8 mouse cellular contexts compared by ENCODE assay signal in genomic region chr6:48537105-48537954, GRCm38 (mm10). TPM values are rescaled to one million over a fixed set of nuclear protein-coding genes. Genes with fewer than 3 reads are reported as not detected.
DNase-seq lines count a peak whose midpoint lies in the region; ATAC-seq and TF ChIP-seq lines count a peak whose summit lies in the region.

Gene Atp6v0e2 (plus strand): TSS chr6:48537615.

- no peaks in the 10 kb centered on the region for H3K79me3 ChIP-seq in C2C12 (ENCODE audit: low read depth)

- no peak within 1 kb of the TSS for H3K4me3 ChIP-seq in C2C12 (ENCODE audit: insufficient read depth, poor library complexity, severe bottlenecking)
- peak within 1 kb of the TSS; percentile 81 for H3K4me3 ChIP-seq in forebrain, embryonic 15.5 days
- peak within 1 kb of the TSS; percentile 35 for H3K4me3 ChIP-seq in heart, postnatal 0 days (ENCODE audit: low read depth, low read length)
- H3K4me3 ChIP-seq in liver, adult 2 months (ENCODE audit: insufficient read depth, low read depth, low read length), result peak within 1 kb of the TSS; percentile 45; the same call in 1 of the 2 replicates
- H3K4me3 ChIP-seq in neural tube, embryonic 12.5 days, result peak within 1 kb of the TSS; percentile 58

- no peaks in the 10 kb centered on the region for H3K79me2 ChIP-seq in C2C12 (ENCODE audit: control insufficient read depth, insufficient read depth)
- H3K79me2 ChIP-seq in liver, adult 2 months (ENCODE audit: control insufficient read depth, insufficient read depth, low read length), result no peaks in the 10 kb centered on the region

- H3K4me2 ChIP-seq in forebrain, embryonic 15.5 days (replicated peaks), result peak within 1 kb of the TSS; percentile 88
- peak within 1 kb of the TSS; percentile 56 for H3K4me2 ChIP-seq in heart, postnatal 0 days (ENCODE audit: low read depth, low read length)
- H3K4me2 ChIP-seq in neural tube, embryonic 12.5 days (replicated peaks), result peak within 1 kb of the TSS; percentile 90

- peak; percentile 73 for DNase-seq in heart, postnatal 0 days (ENCODE audit: low spot score)
- DNase-seq in kidney, postnatal 25 days, result peak; percentile 86 to 94
- peak; percentile 26 for DNase-seq in liver, adult 2 months (ENCODE audit: extremely low read depth, low read depth, low spot score)
- peak; percentile 73 for DNase-seq in thymus, postnatal 4 days

- H3K36me3 ChIP-seq in C2C12 (ENCODE audit: control insufficient read depth, insufficient read depth), result peaks cover 7% of the 10 kb centered on the region
- peaks cover 17% of the 10 kb centered on the region for H3K36me3 ChIP-seq in forebrain, embryonic 15.5 days
- H3K36me3 ChIP-seq in heart, postnatal 0 days (replicated peaks; ENCODE audit: control insufficient read depth, insufficient read depth, low read length), result 0 out of 2 replicates have a peak, but pooled peaks cover under 1% of the 10 kb centered on the region
- no peaks in the 10 kb centered on the region for H3K36me3 ChIP-seq in liver, adult 2 months (ENCODE audit: control insufficient read depth, insufficient read depth, low read length)
- peaks cover 10% of the 10 kb centered on the region; the same call in 1 of the 2 replicates for H3K36me3 ChIP-seq in neural tube, embryonic 12.5 days

- H3K9me3 ChIP-seq in forebrain, embryonic 15.5 days, result no peaks in the 10 kb centered on the region
- H3K9me3 ChIP-seq in heart, postnatal 0 days (replicated peaks; ENCODE audit: control insufficient read depth, low read length), result no peaks in the 10 kb centered on the region
- no peaks in the 10 kb centered on the region for H3K9me3 ChIP-seq in neural tube, embryonic 12.5 days

- TF ChIP-seq CTCF in C2C12 (IDR thresholded peaks at IDR 0.05; ENCODE audit: control insufficient read depth, insufficient read depth, insufficient read length), result no peak
- TF ChIP-seq CTCF in heart, postnatal 0 days (IDR thresholded peaks at IDR 0.05; ENCODE audit: low read depth), result no peak
- no peak for TF ChIP-seq CTCF in liver, adult 2 months (IDR thresholded peaks at IDR 0.05; ENCODE audit: low read depth, low read length)

- TF ChIP-seq EP300 in heart, postnatal 0 days (IDR thresholded peaks at IDR 0.05; ENCODE audit: low read depth), result no peak

- peaks cover 26% of the 10 kb centered on the region for H3K4me1 ChIP-seq in forebrain, embryonic 15.5 days
- peaks cover 6% of the 10 kb centered on the region; the same call in 1 of the 2 replicates for H3K4me1 ChIP-seq in heart, postnatal 0 days (ENCODE audit: control insufficient read depth, insufficient read depth)
- peaks cover 11% of the 10 kb centered on the region for H3K4me1 ChIP-seq in liver, adult 2 months (ENCODE audit: control insufficient read depth, insufficient read depth, low read length)
- peaks cover 26% of the 10 kb centered on the region for H3K4me1 ChIP-seq in neural tube, embryonic 12.5 days

- ATAC-seq in cerebellum, adult (ENCODE audit: insufficient number of reproducible peaks, low FRiP score, low TSS enrichment), result peak; percentile 92
- ATAC-seq in forebrain, embryonic 15.5 days (replicated peaks), result peak; percentile 97
- ATAC-seq in heart, postnatal 0 days (ENCODE audit: insufficient read depth, low read depth), result peak; percentile 76
- peak; percentile 94 for ATAC-seq in neural tube, embryonic 12.5 days (ENCODE audit: low FRiP score, low read depth)

- H3ac ChIP-seq in C2C12 (ENCODE audit: control insufficient read depth, insufficient read length, low read depth), result peak within 1 kb of the TSS; percentile 83

- peak within 1 kb of the TSS; percentile 97 for H3K9ac ChIP-seq in forebrain, embryonic 15.5 days (replicated peaks)
- peak within 1 kb of the TSS; percentile 35; the same call in 1 of the 2 replicates for H3K9ac ChIP-seq in heart, postnatal 0 days (replicated peaks; ENCODE audit: low read depth, low read length)
- no peak within 1 kb of the TSS for H3K9ac ChIP-seq in liver, adult 2 months (ENCODE audit: low read depth, low read length)
- H3K9ac ChIP-seq in neural tube, embryonic 12.5 days, result peak within 1 kb of the TSS; percentile 86

- H3K27me3 ChIP-seq in C2C12 (ENCODE audit: control insufficient read depth, insufficient read depth, insufficient read length), result no peaks in the 10 kb centered on the region
- no peaks in the 10 kb centered on the region for H3K27me3 ChIP-seq in forebrain, embryonic 15.5 days
- H3K27me3 ChIP-seq in heart, postnatal 0 days (ENCODE audit: control insufficient read depth, insufficient read depth, low read length), result no peaks in the 10 kb centered on the region; the same call in 1 of the 2 replicates
- no peaks in the 10 kb centered on the region for H3K27me3 ChIP-seq in liver, adult 2 months (ENCODE audit: control insufficient read depth, insufficient read depth, low read length)
- H3K27me3 ChIP-seq in neural tube, embryonic 12.5 days (replicated peaks), result no peaks in the 10 kb centered on the region

- WGBS in forebrain, embryonic 15.5 days, result 2% methylated on average over 38 of the region's 38 CpGs
- 7% methylated on average over 38 of the region's 38 CpGs for WGBS in heart, postnatal 0 days
- 16% methylated on average over 38 of the region's 38 CpGs for WGBS in liver, adult 2 months
- WGBS in neural tube, embryonic 12.5 days, result 2% methylated on average over 38 of the region's 38 CpGs

- H3K27ac ChIP-seq in forebrain, embryonic 15.5 days (replicated peaks), result peak within 1 kb of the TSS; percentile 83
- no peak within 1 kb of the TSS for H3K27ac ChIP-seq in heart, postnatal 0 days (ENCODE audit: low read depth)
- no peak within 1 kb of the TSS for H3K27ac ChIP-seq in liver, adult 2 months (replicated peaks; ENCODE audit: insufficient read depth, low read depth, low read length)
- 0 out of 2 replicates have a peak within 1 kb of the TSS, but pooled peaks have one; percentile 10 for H3K27ac ChIP-seq in neural tube, embryonic 12.5 days

- TF ChIP-seq POLR2A in liver, adult 2 months (IDR thresholded peaks at IDR 0.05; ENCODE audit: extremely low read depth, insufficient read depth, low read length), result no peak

TF ChIP-seq in C2C12, 6 proteins besides CTCF, POLR2A, EP300 and RAD21:
- TF ChIP-seq MYOG (IDR thresholded peaks at IDR 0.05; ENCODE audit: control insufficient read depth, extremely low read depth, insufficient read length) (no peak), FOSL1 (IDR thresholded peaks at IDR 0.05; ENCODE audit: insufficient read depth, low read length, poor library complexity, severe bottlenecking) (no peak)

RNA-seq across cellular contexts. Expression of gene Atp6v0e2, which starts in this region (rescaled TPM):
- 3.3 TPM for polyA plus RNA-seq in C2C12 (2012; fragmentation: generic; extraction: Trizol)
- 199 and 211 TPM in 2 replicates for polyA plus RNA-seq in forebrain, embryonic 15.5 days (2015; fragmentation: Nextera tagmentation; extraction: Ambion mirVana)
- total RNA-seq in heart, postnatal 0 days (2014; rRNA removed; ENCODE audit: low replicate concordance), result 10.5 and 17.2 TPM in 2 replicates
- polyA plus RNA-seq in heart, postnatal 0 days (2015; fragmentation: Nextera tagmentation; extraction: Ambion mirVana), result 13.0 and 15.4 TPM in 2 replicates
- total RNA-seq in liver, adult 2 months (2014; rRNA removed), result 0.37 and 0.47 TPM in 2 replicates
- polyA plus RNA-seq in liver, adult 2 months (2012; rRNA removed), result 0.96 and 1.7 TPM in 2 replicates
- polyA plus RNA-seq in neural tube, embryonic 12.5 days (2016; fragmentation: Nextera tagmentation; extraction: Ambion mirVana), result 97.7 and 107 TPM in 2 replicates

Comparison
In these comparisons a context has a peak if more than half of its experiments do, and no peak if none do; other contexts are left out.
1. H3K27ac ChIP-seq: peak in forebrain, embryonic 15.5 days (single experiment) and neural tube, embryonic 12.5 days (single experiment); none in heart, postnatal 0 days (single experiment) and liver, adult 2 months (single experiment).
2. DNase-seq: peak in every context shown above with its lines; median percentile 90 in kidney, postnatal 25 days; 73 in heart, postnatal 0 days; 73 in thymus, postnatal 4 days; 26 in liver, adult 2 months.
3. Peak in every context shown above with its lines, with median percentiles within 50 percentile points of each other: ATAC-seq and H3K4me2 ChIP-seq.